Mouse (Mus musculus): ENCODE measurements around the gene Dlx1.

Gene Dlx1

GRCm38 (mm10) chr2:71547829-71548228, 19.9 kb downstream of the Dlx1 start:
- no peak for DNase-seq

GRCm38 (mm10) chr2:71550330-71550729, 22.4 kb downstream of the Dlx1 start:
- DNase-seq = no peak

GRCm38 (mm10) chr2:71551704-71552103, 23.8 kb downstream of the Dlx1 start:
- DNase-seq = no peak

GRCm38 (mm10) chr2:71556071-71556470, 28.2 kb downstream of the Dlx1 start:
- no peak for DNase-seq

- DNase-seq = no peak
Measured at GRCm38 (mm10) chr2:71566466-71566865, 38.6 kb downstream of the Dlx1 start.

- no peak for DNase-seq
Measured at GRCm38 (mm10) chr2:71573736-71574135, 45.8 kb downstream of the Dlx1 start.

GRCm38 (mm10) chr2:71577059-71577458, 49.1 kb downstream of the Dlx1 start:
- DNase-seq = no peak

- peak; percentile 3 for DNase-seq
Measured at GRCm38 (mm10) chr2:71580632-71581466, 52.9 kb downstream of the Dlx1 start.

GRCm38 (mm10) chr2:71581488-71581887, 53.6 kb downstream of the Dlx1 start:
- no peak for DNase-seq
